Mouse (Mus musculus) right cerebral cortex, postnatal 4 days (tissue): ENCODE data around the gene Ugt1a5.
"Not testable (repeated sequence)": the region's sequence is repeated elsewhere in the genome, so short reads cannot be mapped to it uniquely, and the experiment has no call there.

Experiments
- DNase-seq: peaks from one replicate; pipeline ENCODE4 v3.0.0-alpha.2; 2022

Ugt1a5 gene

GRCm38 (mm10) chr1:88165711-88166110, at the start of gene Ugt1a5:
Gene Ugt1a5, plus strand, starts transcription at chr1:88166012.
- no peak for DNase-seq

GRCm38 (mm10) chr1:88120550-88120949, 45.3 kb upstream of the Ugt1a5 start:
- not testable (repeated sequence) for DNase-seq

- DNase-seq: not testable (repeated sequence)
Measured at GRCm38 (mm10) chr1:88121521-88121920, 44.3 kb upstream of the Ugt1a5 start.

- not testable (repeated sequence) for DNase-seq
Measured at GRCm38 (mm10) chr1:88125827-88126360, 39.9 kb upstream of the Ugt1a5 start.

- not testable (repeated sequence) for DNase-seq
Measured at GRCm38 (mm10) chr1:88129091-88129490, 36.7 kb upstream of the Ugt1a5 start.

- not testable (repeated sequence) for DNase-seq
Measured at GRCm38 (mm10) chr1:88130223-88130622, 35.6 kb upstream of the Ugt1a5 start.

- DNase-seq: no peak
Measured at GRCm38 (mm10) chr1:88133908-88134456, 31.8 kb upstream of the Ugt1a5 start.

GRCm38 (mm10) chr1:88134457-88135011, 31.3 kb upstream of the Ugt1a5 start, which contains the start of gene Ugt1a6a:
Gene Ugt1a6a, plus strand, starts transcription at chr1:88134809.
- not testable (repeated sequence) for DNase-seq

- DNase-seq: not testable (repeated sequence)
Measured at GRCm38 (mm10) chr1:88135229-88135904, 30.4 kb upstream of the Ugt1a5 start.

- DNase-seq: no peak
Measured at GRCm38 (mm10) chr1:88136646-88137045, 29.2 kb upstream of the Ugt1a5 start.

- no peak for DNase-seq
Measured at GRCm38 (mm10) chr1:88137264-88137663, 28.5 kb upstream of the Ugt1a5 start.

- no peak for DNase-seq
Measured at GRCm38 (mm10) chr1:88138145-88138544, 27.7 kb upstream of the Ugt1a5 start.

- not testable (repeated sequence) for DNase-seq
Measured at GRCm38 (mm10) chr1:88140492-88140891, 25.3 kb upstream of the Ugt1a5 start.

GRCm38 (mm10) chr1:88143966-88144675, 21.7 kb upstream of the Ugt1a5 start:
- DNase-seq: peak; percentile 59

- not testable (repeated sequence) for DNase-seq
Measured at GRCm38 (mm10) chr1:88145278-88145677, 20.5 kb upstream of the Ugt1a5 start.

- peak; percentile 5 for DNase-seq
Measured at GRCm38 (mm10) chr1:88150133-88150532, 15.7 kb upstream of the Ugt1a5 start.

- DNase-seq: no peak
Measured at GRCm38 (mm10) chr1:88158430-88158829, 7.4 kb upstream of the Ugt1a5 start.

- DNase-seq: not testable (repeated sequence)
Measured at GRCm38 (mm10) chr1:88172190-88172589, 6.4 kb downstream of the Ugt1a5 start.

GRCm38 (mm10) chr1:88179657-88180056, 13.8 kb downstream of the Ugt1a5 start:
- no peak for DNase-seq

- DNase-seq: no peak
Measured at GRCm38 (mm10) chr1:88186325-88186935, 20.6 kb downstream of the Ugt1a5 start.

GRCm38 (mm10) chr1:88192136-88192535, 26.3 kb downstream of the Ugt1a5 start:
- no peak for DNase-seq

- DNase-seq: no peak
Measured at GRCm38 (mm10) chr1:88195687-88196086, 29.9 kb downstream of the Ugt1a5 start.

GRCm38 (mm10) chr1:88197443-88197842, 31.6 kb downstream of the Ugt1a5 start:
- no peak for DNase-seq
